Mouse (Mus musculus) kidney, embryonic 16.5 days (tissue): Measurements from ENCODE around the gene Ift46. TPM values are rescaled to one million over a fixed set of nuclear protein-coding genes. Genes with fewer than 3 reads are reported as not detected.
A peak's percentile ranks its signal among the peaks of the same experiment; 100 is the strongest.

Experiments
- ATAC-seq: fragments of 200-750 bp; cut with Nextera tagmentation; 2 replicates; pipeline ENCODE4 v1.8.0; 2017; ENCODE audit warnings: moderate TSS enrichment; ENCODE audit not compliant: low FRiP score, low TSS enrichment
- H3K27ac ChIP-seq: fragments of 300-500 bp; sonication (generic); 2 replicates; pipeline ENCODE4 v1.5.1; 2014; ENCODE audit warnings: low read length
- H3K27me3 ChIP-seq: fragments of 300-500 bp; sonication (generic); 2 replicates; pipeline ENCODE4 v1.6.1; 2014; ENCODE audit warnings: low read length, control low read depth, mixed read lengths; ENCODE audit not compliant: insufficient read depth
- H3K36me3 ChIP-seq: fragments of 300-500 bp; sonication (generic); 2 replicates; pipeline ENCODE4 v1.6.1; 2014; ENCODE audit warnings: low read length, control low read depth, mixed read lengths; ENCODE audit not compliant: insufficient read depth
- H3K4me1 ChIP-seq: fragments of 300-500 bp; sonication (generic); 2 replicates; pipeline ENCODE4 v1.6.1; 2014; ENCODE audit warnings: low read length, control low read depth, mixed read lengths; ENCODE audit not compliant: insufficient read depth
- H3K4me2 ChIP-seq: fragments of 300-500 bp; sonication (generic); replicated peaks from 2 replicates; pipeline ENCODE4 v1.6.1; 2014; ENCODE audit warnings: low read depth, low read length
- H3K4me3 ChIP-seq: fragments of 300-500 bp; sonication (generic); 2 replicates; pipeline ENCODE4 v1.5.1; 2014; ENCODE audit warnings: mild to moderate bottlenecking, low read length
- H3K9ac ChIP-seq: fragments of 300-500 bp; sonication (generic); replicated peaks from 2 replicates; pipeline ENCODE4 v1.6.1; 2014; ENCODE audit warnings: low read length
- H3K9me3 ChIP-seq: fragments of 300-500 bp; sonication (generic); 2 replicates; pipeline ENCODE4 v1.6.1; 2016; ENCODE audit warnings: low read length, control low read depth
- WGBS: fragments of 180-500 bp; shearing (Covaris S2); extraction: QIAGEN DNeasy Blood & Tissue Kit; methylation state at CpG from one replicate; pipeline ENCODE4 v1.1.7; 2014; 5-methylcytosine and 5-hydroxymethylcytosine counted together
- polyA plus RNA-seq: library from polyadenylated mRNA; unstranded; fragments of >200 nt; fragmentation: Nextera tagmentation; extraction: Ambion mirVana; gene quantifications from 2 replicates; pipeline ENCODE4 v1.2.1, GENCODE M21; 2015

The Ift46 gene
- polyA plus RNA-seq = 100 and 111 TPM in 2 replicates

- Histone ChIP-seq H3K4me2 (peak within 1 kb of the TSS; percentile 81), H3K4me3 (peak within 1 kb of the TSS; percentile 100), H3K4me1 (peaks cover 28% of the 10 kb centered on the region), H3K9me3 (no peaks in the 10 kb centered on the region), H3K36me3 (no peaks in the 10 kb centered on the region), H3K9ac (peak within 1 kb of the TSS; percentile 99), H3K27me3 (no peaks in the 10 kb centered on the region), H3K27ac (peak within 1 kb of the TSS; percentile 98)
- under 1% methylated on average over 76 of the region's 82 CpGs for WGBS
- ATAC-seq = peak; percentile 84
These were observed at the start of gene Ift46, which contains the start of gene Arcn1 for GRCm38 (mm10) chr9:44767101-44768028. Gene Ift46, plus strand, starts transcription at chr9:44767908. Gene Arcn1, minus strand, starts transcription at chr9:44767845.

- peaks cover 26% of the 10 kb centered on the region for H3K4me1 ChIP-seq
- H3K36me3 ChIP-seq = peaks cover 14% of the 10 kb centered on the region
- no peak overlapping the region for H3K4me3 ChIP-seq
- H3K27ac ChIP-seq = no peak overlapping the region
- H3K9me3 ChIP-seq = no peaks in the 10 kb centered on the region
- WGBS = 91% methylated on average over 12 of the region's 12 CpGs
- ATAC-seq = no peak
- no peaks in the 10 kb centered on the region for H3K27me3 ChIP-seq
- H3K9ac ChIP-seq = no peak overlapping the region
- H3K4me2 ChIP-seq = no peak overlapping the region
These were observed 48.6 kb upstream of the Ift46 start for GRCm38 (mm10) chr9:44718937-44719631.

GRCm38 (mm10) chr9:44719632-44720357 lies 47.9 kb upstream of the Ift46 start:
- 71% methylated on average over 8 of the region's 8 CpGs for WGBS

GRCm38 (mm10) chr9:44720358-44721153 lies 47.2 kb upstream of the Ift46 start:
- Histone ChIP-seq H3K9ac (peak overlapping the region; percentile 82), H3K36me3 (peaks cover 11% of the 10 kb centered on the region), H3K9me3 (no peaks in the 10 kb centered on the region), H3K27me3 (no peaks in the 10 kb centered on the region), H3K4me2 (peak overlapping the region; percentile 85), H3K27ac (peak overlapping the region; percentile 67), H3K4me1 (peaks cover 31% of the 10 kb centered on the region), H3K4me3 (peak overlapping the region; percentile 64)
- peak; percentile 21 for ATAC-seq
- WGBS = 11% methylated on average over 9 of the region's 9 CpGs

More at GRCm38 (mm10) chr9:44719632-44720357, 47.9 kb upstream of the Ift46 start:
- H3K9ac ChIP-seq = no peak overlapping the region; the same call in 1 of the 2 replicates
- H3K4me2 ChIP-seq = peak overlapping the region; percentile 85
- H3K9me3 ChIP-seq = no peaks in the 10 kb centered on the region
- peak overlapping the region; percentile 64; the same call in 1 of the 2 replicates for H3K4me3 ChIP-seq
- ATAC-seq = no peak
- no peaks in the 10 kb centered on the region for H3K27me3 ChIP-seq
- H3K4me1 ChIP-seq = peaks cover 31% of the 10 kb centered on the region
- no peak overlapping the region for H3K27ac ChIP-seq
- H3K36me3 ChIP-seq = peaks cover 14% of the 10 kb centered on the region

- peaks cover 38% of the 10 kb centered on the region for H3K4me1 ChIP-seq
- peak overlapping the region; percentile 85 for H3K4me2 ChIP-seq
- peak; percentile 91 for ATAC-seq
- H3K9me3 ChIP-seq = no peaks in the 10 kb centered on the region
- WGBS = under 1% methylated on average over 33 of the region's 40 CpGs
- H3K27ac ChIP-seq = peak overlapping the region; percentile 67
- H3K27me3 ChIP-seq = no peaks in the 10 kb centered on the region
- H3K4me3 ChIP-seq = peak overlapping the region; percentile 64
- peaks cover 6% of the 10 kb centered on the region for H3K36me3 ChIP-seq
- peak overlapping the region; percentile 82 for H3K9ac ChIP-seq
These were observed 46.4 kb upstream of the Ift46 start for GRCm38 (mm10) chr9:44721154-44721876.

GRCm38 (mm10) chr9:44721877-44722186 lies 45.9 kb upstream of the Ift46 start:
- H3K4me3 ChIP-seq = peak overlapping the region; percentile 64; the same call in 1 of the 2 replicates

GRCm38 (mm10) chr9:44722575-44722974 lies 45.1 kb upstream of the Ift46 start:
- 67% methylated on average over 7 of the region's 7 CpGs for WGBS
- no peak overlapping the region for H3K4me3 ChIP-seq
- H3K27ac ChIP-seq = peak overlapping the region; percentile 45
- no peaks in the 10 kb centered on the region for H3K9me3 ChIP-seq
- H3K4me2 ChIP-seq = no peak overlapping the region
- H3K4me1 ChIP-seq = peaks cover 50% of the 10 kb centered on the region
- no peak for ATAC-seq
- H3K9ac ChIP-seq = no peak overlapping the region
- H3K27me3 ChIP-seq = no peaks in the 10 kb centered on the region
- peaks cover 3% of the 10 kb centered on the region; the same call in 1 of the 2 replicates for H3K36me3 ChIP-seq

More at GRCm38 (mm10) chr9:44721877-44722186, 45.9 kb upstream of the Ift46 start:
- WGBS = 78% methylated on average over 3 of the region's 3 CpGs
- peak overlapping the region; percentile 82; the same call in 1 of the 2 replicates for H3K9ac ChIP-seq
- no peak for ATAC-seq
- peaks cover 3% of the 10 kb centered on the region; the same call in 1 of the 2 replicates for H3K36me3 ChIP-seq
- H3K27ac ChIP-seq = peak overlapping the region; percentile 44
- peak overlapping the region; percentile 85 for H3K4me2 ChIP-seq
- H3K27me3 ChIP-seq = no peaks in the 10 kb centered on the region
- peaks cover 43% of the 10 kb centered on the region for H3K4me1 ChIP-seq
- H3K9me3 ChIP-seq = no peaks in the 10 kb centered on the region

GRCm38 (mm10) chr9:44723008-44723407 lies 44.7 kb upstream of the Ift46 start:
- H3K9ac ChIP-seq = no peak overlapping the region
- no peak overlapping the region for H3K4me3 ChIP-seq
- WGBS = 42% methylated on average over 7 of the region's 7 CpGs
- ATAC-seq = no peak
- H3K27ac ChIP-seq = peak overlapping the region; percentile 58
- H3K4me1 ChIP-seq = peaks cover 54% of the 10 kb centered on the region
- no peaks in the 10 kb centered on the region for H3K27me3 ChIP-seq
- H3K4me2 ChIP-seq = no peak overlapping the region
- H3K9me3 ChIP-seq = no peaks in the 10 kb centered on the region
- peaks cover 3% of the 10 kb centered on the region; the same call in 1 of the 2 replicates for H3K36me3 ChIP-seq
